Mouse (Mus musculus): ENCODE measurements around the gene Zc3h12b.

The Zc3h12b gene

DNA sequence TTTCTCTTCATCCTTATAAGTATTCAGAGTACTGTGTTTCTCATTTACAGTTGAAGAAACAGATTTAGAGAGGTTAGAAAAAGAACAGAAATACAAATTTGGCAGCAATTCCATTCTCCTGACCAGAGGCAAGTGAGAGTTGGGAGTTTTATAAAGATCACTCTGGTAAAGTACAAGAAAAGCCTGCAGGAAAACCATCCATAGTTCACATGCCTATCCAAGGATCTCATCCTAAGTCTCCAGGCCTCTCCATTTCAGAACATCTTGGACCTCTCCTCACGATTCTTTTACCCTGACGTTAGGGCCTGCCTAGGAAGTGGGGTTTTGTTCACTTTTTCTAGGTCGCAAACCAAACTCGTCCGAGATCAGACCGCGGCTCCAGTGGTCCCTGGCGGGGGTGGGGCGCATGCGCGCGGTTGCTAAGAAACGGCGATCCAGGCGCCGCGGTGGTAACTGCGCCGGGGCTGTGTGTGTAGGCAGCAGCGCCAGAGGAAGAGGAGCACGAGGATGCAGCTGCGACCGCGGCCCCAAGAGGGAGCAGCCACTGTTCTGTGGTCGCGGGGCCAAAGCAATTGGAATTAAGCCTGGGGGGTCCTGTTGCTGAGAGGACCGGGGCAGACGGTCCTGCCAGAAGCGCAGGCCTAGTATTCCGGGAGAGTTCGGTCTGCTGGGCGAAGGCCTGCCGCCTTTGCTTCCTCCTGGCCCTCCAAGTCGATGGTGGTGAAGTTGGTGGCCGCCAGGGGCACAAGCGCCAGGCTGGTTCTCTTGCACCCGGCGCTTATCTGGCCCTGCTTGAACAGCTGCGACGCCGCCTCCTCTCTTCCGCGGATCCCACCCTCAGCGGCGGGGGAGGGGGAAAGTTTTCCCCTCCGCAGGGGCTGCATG lies at the start of gene Zc3h12b:
Zc3h12b (plus strand) TSS at position 452 of the 885 bp plus-strand sequence.
- peak; percentile 71 to 80 for DNase-seq

DNA sequence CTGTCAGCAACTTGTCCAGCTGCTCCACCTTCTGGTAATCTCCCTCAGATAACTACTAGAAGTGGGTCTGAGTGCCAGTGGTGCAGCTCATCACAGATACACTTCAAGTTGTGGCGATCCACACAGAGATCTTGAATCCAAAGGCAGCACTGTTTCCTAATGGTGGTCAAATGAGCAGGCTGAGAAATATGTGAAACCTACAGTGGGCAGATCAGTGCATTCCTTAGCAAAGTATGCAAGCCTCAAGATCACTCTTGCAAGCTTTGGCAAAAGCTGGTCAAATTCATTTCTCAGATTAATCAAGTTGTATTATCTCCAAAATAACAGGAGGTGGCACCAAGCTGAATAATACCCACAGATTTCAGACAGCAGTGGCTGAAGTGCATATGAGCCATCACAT lies 29.3 kb upstream of the Zc3h12b start:
- DNase-seq, result no peak

DNA sequence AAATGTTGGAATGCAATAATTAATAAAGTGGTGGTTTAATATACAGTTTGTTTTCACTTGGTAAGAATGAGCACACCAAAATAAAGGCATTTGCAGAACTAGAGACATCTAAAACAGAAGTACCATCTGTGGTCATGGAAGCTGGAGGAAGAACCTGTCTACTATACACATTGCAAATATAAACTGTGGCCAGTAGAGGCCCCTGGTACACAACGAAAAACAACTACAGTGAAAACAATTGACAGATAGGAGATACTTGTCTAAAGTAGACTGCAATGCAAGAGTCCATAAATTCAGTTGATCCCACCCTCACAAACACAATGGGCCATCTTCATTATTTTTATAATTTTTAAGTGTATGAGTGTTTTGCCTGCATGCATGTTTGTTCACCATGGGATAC lies 24.4 kb upstream of the Zc3h12b start:
- peak in 1 of 2 experiments; percentile 23 for DNase-seq

GRCm38 (mm10) chrX:95738253-95738652 lies 26.8 kb downstream of the Zc3h12b start:
- peak in 1 of 2 experiments; percentile 5 for DNase-seq

DNA sequence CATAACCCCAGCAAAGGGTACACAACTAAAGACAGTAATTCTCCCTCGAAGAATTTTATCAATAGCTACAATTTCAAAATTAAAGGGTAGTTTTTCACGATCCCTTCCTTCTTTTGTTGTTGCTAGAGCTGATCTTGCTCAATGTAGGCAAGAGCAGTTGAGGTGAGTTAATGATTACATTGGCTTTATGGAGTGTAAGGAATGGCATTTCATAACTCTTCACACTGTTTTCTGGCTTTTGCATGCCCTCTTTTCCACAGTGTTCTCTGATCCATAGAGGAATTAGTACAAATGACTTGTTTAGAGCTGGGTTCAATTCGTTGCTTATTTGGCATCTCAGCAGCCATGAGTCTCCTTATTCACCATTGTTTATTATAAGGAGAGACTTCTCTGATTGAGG lies 84.4 kb downstream of the Zc3h12b start:
- DNase-seq, result no peak

GRCm38 (mm10) chrX:95801790-95802189 lies 90.3 kb downstream of the Zc3h12b start:
- DNase-seq, result peak in 1 of 2 experiments; percentile 6

GRCm38 (mm10) chrX:95852806-95853205 lies 141.3 kb downstream of the Zc3h12b start:
- peak in 1 of 2 experiments; percentile 1 for DNase-seq

DNA sequence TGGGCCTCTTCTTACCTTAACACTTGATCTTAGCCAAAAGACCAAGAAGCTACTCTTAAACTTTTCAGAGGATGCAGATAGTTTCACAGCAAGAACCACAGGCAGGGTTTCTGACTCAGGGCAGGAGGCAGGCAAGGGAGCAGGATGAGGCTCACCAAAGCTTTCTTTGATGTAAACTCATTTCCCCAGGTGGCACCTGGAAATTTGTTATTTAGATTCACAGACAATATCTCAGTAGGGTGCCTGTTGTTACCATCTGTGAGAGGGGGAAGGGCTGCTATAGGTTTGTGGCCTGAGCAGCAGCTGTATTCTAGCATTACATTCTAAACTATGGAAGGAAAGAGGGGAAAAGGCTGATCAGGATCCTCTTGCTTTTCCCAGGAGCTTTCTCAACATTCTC lies 169.6 kb downstream of the Zc3h12b start:
- DNase-seq, result peak in 1 of 2 experiments; percentile 1

DNA sequence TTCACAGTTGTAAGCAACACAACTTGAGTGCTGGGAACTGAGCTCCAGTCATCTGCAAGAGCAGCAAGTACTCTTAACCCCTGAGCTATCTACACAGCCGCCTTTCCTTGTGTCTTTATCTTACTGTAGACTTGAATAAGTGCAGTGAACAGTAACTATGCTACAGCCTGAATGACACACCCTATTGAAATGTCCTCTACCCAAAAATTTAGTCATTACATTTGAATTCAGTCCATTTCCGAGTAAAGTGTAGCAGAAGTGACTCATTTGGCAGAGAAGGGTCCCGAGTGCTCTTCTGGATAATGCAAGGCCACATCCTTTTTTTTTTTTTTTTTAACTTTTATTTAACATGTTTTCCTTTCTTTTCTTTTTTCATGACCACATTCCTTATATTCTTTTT lies 191.2 kb downstream of the Zc3h12b start:
- DNase-seq, result no peak

- DNase-seq, result peak; percentile 42 to 53
Observed at GRCm38 (mm10) chrX:95935481-95935880, 224.0 kb downstream of the Zc3h12b start.

DNA sequence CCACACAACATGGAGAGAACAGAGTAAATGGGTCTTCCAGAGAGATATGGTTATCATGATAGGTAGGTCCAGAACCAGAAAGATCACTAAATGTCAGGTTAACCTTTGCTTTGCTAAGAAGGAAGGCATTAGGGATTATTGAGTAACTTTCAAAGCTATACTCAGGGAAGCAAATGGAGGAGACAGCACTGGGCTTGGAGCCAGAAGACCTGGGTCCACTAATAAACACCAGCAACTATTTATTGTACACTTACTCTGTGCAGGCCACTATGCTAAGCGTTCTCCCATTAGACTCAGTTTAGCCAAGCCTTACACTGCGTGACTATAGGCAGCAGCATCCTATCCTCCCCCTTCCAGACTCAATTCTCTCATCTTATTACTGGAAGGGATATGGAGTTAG lies 234.0 kb downstream of the Zc3h12b start:
- DNase-seq, result no peak

DNA sequence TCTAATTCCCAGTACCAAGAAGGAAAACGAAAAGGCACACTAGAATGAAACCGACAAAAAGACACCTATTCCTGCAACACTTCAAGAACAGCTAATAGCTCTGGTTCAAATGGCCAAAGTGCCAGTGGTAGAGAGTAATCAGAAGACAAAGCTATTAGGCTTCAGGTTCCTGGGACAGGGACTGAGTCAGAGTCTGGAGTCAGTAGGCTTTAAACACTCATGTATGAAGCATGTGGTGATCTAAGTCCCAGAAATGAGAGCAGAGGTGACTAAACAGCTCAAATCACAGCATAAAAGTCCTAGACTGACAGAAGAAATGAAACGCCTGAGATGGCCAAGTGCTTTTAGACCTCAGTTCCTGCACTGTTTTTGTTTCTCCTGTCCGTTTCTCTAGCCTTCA lies 236.7 kb downstream of the Zc3h12b start:
- no peak for DNase-seq

- peak; percentile 27 to 68 for DNase-seq
Observed at GRCm38 (mm10) chrX:95950776-95951175, 239.3 kb downstream of the Zc3h12b start.

GRCm38 (mm10) chrX:95956497-95957293 lies 245.2 kb downstream of the Zc3h12b start, which contains the start of gene Las1l:
TSS of gene Las1l (minus strand) at chrX:95956962.
- peak; percentile 89 to 92 for DNase-seq

DNA sequence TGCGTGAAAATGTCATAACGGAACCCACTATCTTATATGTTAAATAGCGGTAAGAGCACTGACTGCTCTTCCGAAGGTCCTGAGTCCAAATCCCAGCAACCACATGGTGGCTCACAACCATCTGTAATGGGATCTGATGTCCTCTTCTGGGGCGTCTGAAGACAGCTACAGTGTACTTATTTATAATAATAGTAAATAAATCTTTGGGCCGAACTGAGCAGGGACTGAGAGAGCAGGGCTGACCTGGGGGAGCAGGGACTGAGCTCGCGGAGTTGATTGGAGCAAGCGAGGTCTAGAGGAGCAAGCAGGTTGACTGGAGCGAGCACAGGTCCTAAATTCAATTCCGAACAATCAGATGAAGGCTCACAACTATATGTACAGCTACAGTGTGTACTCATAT lies 246.0 kb downstream of the Zc3h12b start:
- DNase-seq, result peak; percentile 18 to 35

DNA sequence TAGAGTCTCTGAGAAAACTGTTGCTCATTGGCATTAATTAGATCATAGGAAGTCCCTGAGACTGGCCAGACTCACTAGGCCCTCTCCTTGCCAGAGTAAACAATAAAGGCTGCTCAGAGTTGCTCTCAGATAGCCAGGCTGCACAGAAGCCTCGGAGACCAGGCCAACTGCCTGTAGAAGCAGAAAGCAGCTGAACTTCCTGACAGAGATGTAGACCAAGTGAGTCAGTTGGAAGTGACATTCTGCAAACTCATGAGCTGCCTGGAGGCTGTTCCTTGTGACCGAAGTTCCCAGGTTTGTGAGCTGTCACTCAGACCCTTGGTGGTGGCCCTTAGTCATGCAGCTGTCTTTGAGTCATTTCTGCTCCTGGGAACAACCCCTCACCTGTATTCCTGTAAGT lies 251.9 kb downstream of the Zc3h12b start:
- no peak for DNase-seq

DNA sequence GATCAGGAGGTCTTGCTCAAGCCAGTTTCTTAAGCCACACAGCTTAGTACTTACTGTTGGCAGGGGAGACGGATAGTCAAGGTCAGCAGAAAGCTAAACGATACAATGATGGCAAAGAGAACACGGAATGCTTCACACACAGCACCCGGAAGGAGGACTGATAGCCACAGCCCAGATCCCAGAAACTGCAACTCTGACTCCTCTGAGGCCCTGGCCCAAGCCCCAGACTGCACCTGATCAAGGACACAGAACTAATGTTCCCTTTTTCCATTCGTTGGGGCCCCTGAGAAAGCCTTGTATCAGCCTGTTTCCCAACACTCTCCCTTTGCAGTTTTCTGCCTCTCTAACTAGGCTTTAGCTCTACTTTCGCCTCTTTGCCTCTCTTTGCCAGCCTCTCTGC lies 253.6 kb downstream of the Zc3h12b start:
- no peak for DNase-seq

GRCm38 (mm10) chrX:95967847-95968593 lies 256.5 kb downstream of the Zc3h12b start:
- peak; percentile 81 to 91 for DNase-seq

- peak; percentile 75 to 88 for DNase-seq
Observed at GRCm38 (mm10) chrX:95968594-95968965, 257.1 kb downstream of the Zc3h12b start.

- no peak for DNase-seq
Observed at GRCm38 (mm10) chrX:95969116-95969515, 257.6 kb downstream of the Zc3h12b start.

GRCm38 (mm10) chrX:95969936-95970335 lies 258.5 kb downstream of the Zc3h12b start:
- DNase-seq, result no peak

Data from cerebellum, postnatal 25 days (tissue).